Mouse (Mus musculus): Measurements from ENCODE around the gene Samd10.

GRCm38 (mm10) chr2:181577126-181577525 is 21.9 kb downstream of the Samd10 start:
- TF ChIP-seq POLR2A (IDR thresholded peaks at IDR 0.05; ENCODE audit: extremely low read depth, insufficient read depth, low read length) (no peak), CTCF (IDR thresholded peaks at IDR 0.05; ENCODE audit: low read depth, low read length) (no peak)

All from liver, adult 2 months (tissue).